Mouse (Mus musculus) erythroblast, embryonic 14.5 days (primary cell): Measurements from ENCODE around the gene Pnliprp2. TPM values are rescaled to one million over a fixed set of nuclear protein-coding genes. Genes with fewer than 3 reads are reported as not detected.

Source experiments
- H3K27me3 ChIP-seq: 2 replicates; pipeline ENCODE4 v1.6.1; 2012; ENCODE audit warnings: inconsistent platforms; ENCODE audit not compliant: control insufficient read depth
- H3K36me3 ChIP-seq: 2 replicates; pipeline ENCODE4 v1.6.1; 2012; ENCODE audit warnings: mild to moderate bottlenecking, inconsistent platforms; ENCODE audit not compliant: control insufficient read depth
- H3K4me1 ChIP-seq: 2 replicates; pipeline ENCODE4 v1.6.1; 2012; ENCODE audit warnings: inconsistent platforms; ENCODE audit not compliant: control insufficient read depth
- H3K4me3 ChIP-seq: replicated peaks from 2 replicates; pipeline ENCODE3; 2012; ENCODE audit warnings: moderate library complexity, mild to moderate bottlenecking, inconsistent platforms
- H3K9me3 ChIP-seq: 2 replicates; pipeline ENCODE4 v1.6.1; 2012; ENCODE audit warnings: low read length, inconsistent platforms, mixed read lengths; ENCODE audit not compliant: control insufficient read depth
- GATA1 ChIP-seq: IDR thresholded peaks from 2 replicates; pipeline ENCODE4 v1.6.1; 2012; ENCODE audit warnings: low read length, inconsistent platforms, mixed read lengths
- TAL1 ChIP-seq: IDR thresholded peaks from 3 replicates; pipeline ENCODE4 v1.6.1; 2012; ENCODE audit warnings: low read length, inconsistent platforms, mixed read lengths
- polyA plus RNA-seq: library from polyadenylated mRNA; stranded (reverse); fragments of >175 nt; gene quantifications from 2 replicates; pipeline ENCODE4 v1.2.3, GENCODE M21; 2012

The Pnliprp2 gene
- polyA plus RNA-seq, 1 experiment, result not detected

DNA sequence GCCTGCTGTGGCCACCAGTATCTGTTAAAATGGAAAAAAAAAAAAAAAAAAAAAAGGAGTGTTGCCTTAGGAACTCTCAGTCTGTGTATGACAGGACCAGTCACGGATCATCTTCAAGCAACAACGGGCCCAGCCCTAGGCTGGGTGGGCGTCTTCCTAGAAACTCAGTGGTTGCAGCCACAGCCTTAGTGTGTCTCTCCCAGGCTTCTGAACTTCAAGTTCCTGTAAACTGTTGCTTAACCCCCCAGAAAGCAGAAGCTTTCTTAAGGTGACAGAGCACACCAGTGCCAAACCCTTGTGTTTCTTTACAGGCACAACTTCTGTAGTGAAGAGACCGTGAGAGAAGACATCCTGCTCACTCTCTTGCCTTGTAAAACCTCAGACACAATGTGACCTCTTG, 15.8 kb upstream of the Pnliprp2 start:
- no peaks in the 10 kb centered on the region for H3K9me3 ChIP-seq
- H3K36me3 ChIP-seq, result no peaks in the 10 kb centered on the region
- H3K4me1 ChIP-seq, result no peaks in the 10 kb centered on the region
- no peak for TF ChIP-seq GATA1
- no peak for TF ChIP-seq TAL1
- H3K27me3 ChIP-seq, result no peaks in the 10 kb centered on the region
- no peak overlapping the region for H3K4me3 ChIP-seq

DNA sequence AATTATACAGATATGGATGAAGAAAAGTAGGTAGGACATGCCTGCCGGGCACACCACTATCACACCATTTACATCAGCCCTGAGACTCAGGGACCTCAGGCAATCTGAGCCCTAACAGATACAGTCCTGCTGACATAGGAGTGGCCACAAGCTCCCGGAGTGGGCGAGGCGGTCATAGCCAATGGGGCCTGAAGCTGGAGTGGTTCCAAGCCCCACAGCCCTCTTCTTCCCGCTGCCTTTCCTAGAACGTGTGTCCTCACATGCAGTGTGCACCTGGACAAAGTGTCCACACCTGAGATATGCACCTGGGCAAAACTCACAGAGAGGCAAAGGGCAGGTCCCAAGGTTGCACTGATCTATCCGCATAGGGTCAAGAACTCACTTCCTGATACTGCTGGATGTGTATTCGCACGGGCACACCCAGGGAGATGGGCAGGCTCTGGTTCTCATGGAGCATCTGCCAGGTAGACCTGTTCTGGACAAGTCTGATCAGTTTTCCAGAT, 12.0 kb upstream of the Pnliprp2 start:
- H3K4me3 ChIP-seq, result no peak overlapping the region

GRCm38 (mm10) chr19:58750822-58751221, 8.7 kb upstream of the Pnliprp2 start:
- Histone ChIP-seq H3K4me1 (no peaks in the 10 kb centered on the region), H3K4me3 (no peak overlapping the region), H3K36me3 (no peaks in the 10 kb centered on the region), H3K9me3 (no peaks in the 10 kb centered on the region), H3K27me3 (no peaks in the 10 kb centered on the region)
- TF ChIP-seq TAL1, result no peak
- no peak for TF ChIP-seq GATA1

More for the DNA sequence above, 12.0 kb upstream of the Pnliprp2 start:
- H3K36me3 ChIP-seq, result no peaks in the 10 kb centered on the region
- no peaks in the 10 kb centered on the region for H3K9me3 ChIP-seq
- H3K4me1 ChIP-seq, result no peaks in the 10 kb centered on the region
- no peaks in the 10 kb centered on the region for H3K27me3 ChIP-seq
- no peak for TF ChIP-seq GATA1
- TF ChIP-seq TAL1, result no peak

DNA sequence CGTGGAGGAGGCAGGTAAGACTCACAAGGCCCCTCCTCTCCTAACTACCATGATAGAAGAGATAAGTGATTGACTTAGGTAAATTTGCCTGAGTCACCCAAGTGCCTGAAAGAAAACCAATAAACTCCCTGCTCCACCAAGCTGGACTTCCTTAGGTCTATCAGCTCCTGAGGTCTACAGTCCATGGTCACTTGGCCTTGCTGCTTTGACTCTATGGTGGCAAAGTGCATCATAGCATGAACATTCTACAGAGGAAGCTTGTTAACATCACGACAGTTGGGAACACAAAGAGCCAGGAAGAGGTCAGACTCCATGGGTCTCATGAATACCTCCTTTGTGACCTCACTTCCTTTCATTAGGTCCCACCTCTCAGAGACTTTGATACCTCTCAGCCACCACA, 8.0 kb upstream of the Pnliprp2 start:
- Histone ChIP-seq H3K9me3 (no peaks in the 10 kb centered on the region), H3K27me3 (no peaks in the 10 kb centered on the region), H3K4me3 (no peak overlapping the region), H3K4me1 (no peaks in the 10 kb centered on the region), H3K36me3 (no peaks in the 10 kb centered on the region)
- no peak for TF ChIP-seq TAL1
- TF ChIP-seq GATA1, result no peak

GRCm38 (mm10) chr19:58758871-58759270, 648 bp upstream of the Pnliprp2 start:
- no peaks in the 10 kb centered on the region for H3K4me1 ChIP-seq
- H3K27me3 ChIP-seq, result no peaks in the 10 kb centered on the region
- TF ChIP-seq GATA1, result no peak
- 0 out of 2 replicates have a peak, but pooled peaks cover 4% of the 10 kb centered on the region for H3K9me3 ChIP-seq
- no peaks in the 10 kb centered on the region for H3K36me3 ChIP-seq
- H3K4me3 ChIP-seq, result no peak overlapping the region

GRCm38 (mm10) chr19:58762316-58762715, 2.8 kb downstream of the Pnliprp2 start:
- H3K9me3 ChIP-seq, result 0 out of 2 replicates have a peak, but pooled peaks cover 4% of the 10 kb centered on the region
- no peak overlapping the region for H3K4me3 ChIP-seq
- no peaks in the 10 kb centered on the region for H3K4me1 ChIP-seq
- no peaks in the 10 kb centered on the region for H3K36me3 ChIP-seq
- H3K27me3 ChIP-seq, result no peaks in the 10 kb centered on the region
- no peak for TF ChIP-seq TAL1
- no peak for TF ChIP-seq GATA1

GRCm38 (mm10) chr19:58762848-58763541, 3.5 kb downstream of the Pnliprp2 start:
- Histone ChIP-seq H3K9me3 (0 out of 2 replicates have a peak, but pooled peaks cover 4% of the 10 kb centered on the region), H3K36me3 (no peaks in the 10 kb centered on the region), H3K4me1 (no peaks in the 10 kb centered on the region), H3K27me3 (no peaks in the 10 kb centered on the region), H3K4me3 (no peak overlapping the region)
- TF ChIP-seq TAL1 (no peak), GATA1 (no peak)

DNA sequence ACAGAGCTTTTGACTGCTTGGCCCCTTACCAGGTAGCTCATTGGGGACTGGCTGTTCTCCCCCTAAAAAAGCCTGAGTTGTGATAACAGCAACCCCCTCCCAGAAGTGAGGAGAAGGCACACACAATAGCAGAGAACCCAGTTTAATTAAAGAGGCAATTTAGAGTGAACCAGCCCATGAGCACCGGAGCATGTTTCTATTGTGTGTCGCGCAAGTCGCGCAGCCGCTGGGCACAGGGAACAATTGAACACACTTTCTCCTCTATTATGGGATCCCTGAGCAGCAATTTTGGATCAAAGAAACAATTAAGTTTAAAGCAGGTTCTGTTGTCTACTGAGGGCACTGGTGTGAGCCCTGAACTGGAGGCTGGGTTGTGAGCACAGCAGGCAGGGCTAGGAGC, 7.8 kb downstream of the Pnliprp2 start:
- H3K36me3 ChIP-seq, result no peaks in the 10 kb centered on the region
- no peak for TF ChIP-seq TAL1
- no peak for TF ChIP-seq GATA1
- no peaks in the 10 kb centered on the region for H3K4me1 ChIP-seq
- no peak overlapping the region for H3K4me3 ChIP-seq
- H3K9me3 ChIP-seq, result peaks cover 2% of the 10 kb centered on the region; the same call in 1 of the 2 replicates
- H3K27me3 ChIP-seq, result no peaks in the 10 kb centered on the region

- Histone ChIP-seq H3K9me3 (peaks cover 4% of the 10 kb centered on the region; the same call in 1 of the 2 replicates), H3K36me3 (no peaks in the 10 kb centered on the region), H3K4me1 (no peaks in the 10 kb centered on the region), H3K4me3 (no peak overlapping the region), H3K27me3 (no peaks in the 10 kb centered on the region)
- TF ChIP-seq GATA1, result no peak
- TF ChIP-seq TAL1, result no peak
These were observed 16.9 kb downstream of the Pnliprp2 start for GRCm38 (mm10) chr19:58776461-58776860.

DNA sequence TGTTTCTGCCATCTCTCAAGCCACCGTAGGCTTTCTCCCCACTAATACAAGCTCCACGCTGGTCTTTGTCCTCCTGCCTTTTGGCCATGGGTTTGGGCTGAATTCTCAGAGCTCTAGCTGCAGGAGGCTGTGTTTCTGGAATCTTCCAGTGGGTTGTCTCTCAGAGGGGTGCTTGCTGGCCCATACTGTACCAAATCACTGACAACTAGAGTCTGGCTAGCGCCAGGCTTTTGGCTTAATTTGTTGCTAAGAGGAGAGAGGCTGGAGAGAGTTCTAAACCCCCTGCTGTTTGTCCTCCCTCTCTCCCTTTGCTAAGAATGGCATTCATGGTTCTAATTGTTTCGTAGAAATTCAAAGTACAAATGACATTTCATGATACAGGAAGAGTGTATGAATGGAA, 22.0 kb downstream of the Pnliprp2 start:
- no peaks in the 10 kb centered on the region for H3K36me3 ChIP-seq
- no peak overlapping the region for H3K4me3 ChIP-seq
- no peaks in the 10 kb centered on the region for H3K27me3 ChIP-seq
- H3K4me1 ChIP-seq, result no peaks in the 10 kb centered on the region
- TF ChIP-seq GATA1 (no peak), TAL1 (no peak)
- no peaks in the 10 kb centered on the region for H3K9me3 ChIP-seq
